Mouse (Mus musculus): ENCODE data around the gene Pltp. TPM values are rescaled to one million over a fixed set of nuclear protein-coding genes. Genes with fewer than 3 reads are reported as not detected.
"Not testable (repeated sequence)": the region's sequence is repeated elsewhere in the genome, so short reads cannot be mapped to it uniquely, and the experiment has no call there.

Gene Pltp
- total RNA-seq, 2 experiments from 2014 or later = 40.3 to 46.3 TPM

DNA sequence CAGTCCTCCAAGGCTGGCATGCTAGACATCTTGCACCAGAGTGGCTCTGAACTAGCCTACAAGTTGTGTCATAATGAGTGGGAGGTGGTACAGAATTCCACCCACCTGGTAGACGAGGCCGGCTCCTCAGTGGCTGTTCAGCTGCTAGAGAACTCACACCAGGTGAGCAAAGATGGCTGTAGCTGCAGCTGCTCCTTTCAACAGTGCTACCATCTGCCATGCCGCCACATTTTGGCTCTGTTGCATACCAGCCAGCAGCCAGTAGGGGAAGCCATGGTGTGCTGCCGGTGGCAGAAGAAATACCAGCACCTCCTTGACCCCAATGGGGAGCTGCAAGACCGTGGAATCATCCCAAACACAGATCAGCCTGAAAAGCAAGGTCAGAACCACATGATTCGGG lies 36.5 kb downstream of the Pltp start:
- DNase-seq = no peak
- intact Hi-C loops (cut with DNase I) = no loop called here

- intact Hi-C loops (cut with DNase I) = no loop called here
- DNase-seq = no peak
Measured at GRCm38 (mm10) chr2:164817703-164818102, 39.8 kb downstream of the Pltp start.

DNA sequence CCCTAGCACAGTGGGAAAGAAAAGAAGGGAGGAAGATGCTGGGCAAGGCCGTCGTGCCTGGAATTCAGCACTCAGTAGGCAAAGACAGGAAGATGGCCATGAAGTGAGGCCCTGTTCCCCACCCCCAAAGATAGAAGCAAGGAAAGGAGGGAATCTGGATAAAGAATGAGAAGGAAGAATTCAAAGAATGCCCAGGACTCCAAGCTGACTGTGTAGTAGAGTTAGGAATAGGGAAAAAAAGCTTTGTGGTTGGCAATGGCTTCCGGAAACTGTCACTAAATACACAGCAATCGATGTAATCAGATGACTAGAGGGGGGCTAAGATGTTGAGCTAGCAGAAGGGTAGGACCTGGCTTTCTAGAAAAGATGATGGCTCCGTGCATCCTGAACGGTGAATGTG lies 40.3 kb downstream of the Pltp start:
- no peak for DNase-seq
- intact Hi-C loops (cut with DNase I) = no loop called here

- intact Hi-C loops (cut with DNase I) = no loop called here
- no peak for DNase-seq
Measured at GRCm38 (mm10) chr2:164815821-164816220, 41.7 kb downstream of the Pltp start.

DNA sequence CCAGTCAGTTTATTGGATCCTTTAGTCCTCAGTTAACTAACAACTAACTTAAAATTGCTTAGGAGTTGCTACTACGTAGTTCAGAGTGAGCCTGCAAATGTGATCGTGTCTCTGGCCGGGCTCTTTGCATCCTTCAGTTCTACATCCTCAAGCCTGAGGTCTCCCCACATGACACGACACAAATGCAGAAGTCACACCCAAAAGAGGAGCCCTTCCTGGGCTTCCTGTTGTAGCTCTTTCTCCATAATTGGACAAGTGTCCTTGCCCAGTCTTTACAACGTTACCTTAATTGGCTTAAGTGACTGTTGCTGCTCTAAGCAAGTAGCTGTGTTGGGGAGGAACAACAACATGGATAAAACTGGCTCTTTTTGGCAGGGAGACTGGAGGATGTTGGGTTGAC lies 42.2 kb downstream of the Pltp start:
- intact Hi-C loops (cut with DNase I) = no loop called here

GRCm38 (mm10) chr2:164813557-164813956 lies 44.0 kb downstream of the Pltp start:
- intact Hi-C loops (cut with DNase I) = no loop called here
- no peak for DNase-seq

More for the DNA sequence above, 42.2 kb downstream of the Pltp start:
- DNase-seq = no peak

GRCm38 (mm10) chr2:164806614-164807013 lies 50.9 kb downstream of the Pltp start:
- DNase-seq = no peak
- intact Hi-C loops (cut with DNase I) = no loop called here

- DNase-seq = no peak
- intact Hi-C loops (cut with DNase I) = loop anchor here (1.0 kb wide), 1 partner anchor 18 kb away; no protein-coding TSS in a partner anchor
Measured at GRCm38 (mm10) chr2:164805332-164805718, 52.2 kb downstream of the Pltp start.

- intact Hi-C loops (cut with DNase I) = loop anchor here (1.0 kb wide), 1 partner anchor 19 kb away; no protein-coding TSS in a partner anchor
- peak; percentile 99 for DNase-seq
Measured at GRCm38 (mm10) chr2:164804533-164805331, 52.8 kb downstream of the Pltp start, which contains the start of the genes Acot8 and Zswim3. Gene Acot8 (minus strand): TSS chr2:164804882. Gene Zswim3 (plus strand): TSS chr2:164805098.

- intact Hi-C loops (cut with DNase I) = no loop called here
- DNase-seq = no peak
Measured at GRCm38 (mm10) chr2:164803921-164804313, 53.6 kb downstream of the Pltp start.

GRCm38 (mm10) chr2:164803201-164803920 lies 54.1 kb downstream of the Pltp start:
- DNase-seq = no peak
- intact Hi-C loops (cut with DNase I) = no loop called here

DNA sequence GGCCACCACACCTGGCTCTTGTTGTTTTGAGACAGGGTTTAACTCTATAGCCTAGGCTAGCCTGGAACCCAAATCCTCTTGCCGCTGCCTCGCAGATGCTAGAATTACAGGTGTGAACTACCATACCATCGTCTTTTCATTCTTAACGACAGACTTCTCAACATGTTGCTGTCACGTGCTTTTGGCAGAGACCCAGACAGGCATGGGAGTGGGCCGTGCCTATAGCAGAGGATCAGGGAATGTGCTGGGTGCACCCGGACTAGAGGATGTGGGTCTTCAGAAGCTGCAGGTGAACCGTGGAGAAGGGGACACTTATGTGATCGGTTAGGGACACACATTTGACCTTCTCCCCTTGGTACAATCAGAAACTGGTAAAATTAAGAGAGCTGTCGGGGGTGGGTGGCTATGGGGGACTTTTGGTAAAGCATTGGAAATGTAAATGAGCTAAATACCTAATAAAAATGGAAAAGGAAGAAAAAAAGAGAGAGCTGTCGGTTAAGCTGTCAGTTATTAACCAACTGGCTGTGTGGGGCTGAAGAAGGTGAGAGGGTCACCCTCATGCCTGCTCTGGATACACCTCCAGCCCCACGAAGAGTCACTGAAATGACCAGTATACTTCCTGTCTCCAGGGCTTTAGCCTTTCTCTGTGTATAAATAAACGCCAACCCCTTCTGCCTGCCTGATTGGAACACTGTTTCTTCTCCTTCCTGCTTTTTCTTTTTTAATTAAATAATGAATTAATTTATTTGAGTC lies 57.1 kb downstream of the Pltp start:
- DNase-seq = no peak
- intact Hi-C loops (cut with DNase I) = no loop called here

- DNase-seq = not testable (repeated sequence)
- intact Hi-C loops (cut with DNase I) = loop anchor here (5.0 kb wide), 1 partner anchor 116 kb away; no protein-coding TSS in a partner anchor
Measured at GRCm38 (mm10) chr2:164798554-164798953, 59.0 kb downstream of the Pltp start.

GRCm38 (mm10) chr2:164795868-164796267 lies 61.6 kb downstream of the Pltp start:
- intact Hi-C loops (cut with DNase I) = loop anchor here (2.0 to 5.0 kb wide), 2 partner anchors 114 to 203 kb away; partner anchors contain the start of gene Eppin
- no peak for DNase-seq

GRCm38 (mm10) chr2:164794293-164794692 lies 63.2 kb downstream of the Pltp start:
- DNase-seq = peak; percentile 77 to 79
- intact Hi-C loops (cut with DNase I) = no loop called here

DNA sequence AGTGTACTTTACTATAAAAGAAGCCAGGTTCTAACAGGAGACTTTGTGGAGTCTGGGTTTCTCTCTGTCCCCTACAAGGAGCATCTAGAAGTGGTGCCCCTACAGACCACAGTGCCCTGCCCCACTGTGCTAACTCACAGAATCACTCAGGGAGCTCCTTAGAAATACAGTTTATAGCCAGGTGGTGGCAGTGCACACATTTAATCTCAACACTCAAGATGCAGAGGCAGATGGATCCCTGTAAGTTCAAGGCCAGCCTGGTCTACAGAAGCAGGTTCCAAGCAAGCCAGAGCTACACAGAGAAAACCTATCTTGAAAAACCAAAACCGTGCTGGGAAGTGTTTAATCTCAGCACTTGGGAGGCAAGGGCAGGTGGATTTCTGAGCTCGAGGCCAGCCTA lies 63.7 kb downstream of the Pltp start:
- DNase-seq = no peak

GRCm38 (mm10) chr2:164793236-164793635 lies 64.3 kb downstream of the Pltp start:
- peak; percentile 45 to 56 for DNase-seq
- intact Hi-C loops (cut with DNase I) = no loop called here

More for the DNA sequence above, 63.7 kb downstream of the Pltp start:
- intact Hi-C loops (cut with DNase I) = no loop called here

DNA sequence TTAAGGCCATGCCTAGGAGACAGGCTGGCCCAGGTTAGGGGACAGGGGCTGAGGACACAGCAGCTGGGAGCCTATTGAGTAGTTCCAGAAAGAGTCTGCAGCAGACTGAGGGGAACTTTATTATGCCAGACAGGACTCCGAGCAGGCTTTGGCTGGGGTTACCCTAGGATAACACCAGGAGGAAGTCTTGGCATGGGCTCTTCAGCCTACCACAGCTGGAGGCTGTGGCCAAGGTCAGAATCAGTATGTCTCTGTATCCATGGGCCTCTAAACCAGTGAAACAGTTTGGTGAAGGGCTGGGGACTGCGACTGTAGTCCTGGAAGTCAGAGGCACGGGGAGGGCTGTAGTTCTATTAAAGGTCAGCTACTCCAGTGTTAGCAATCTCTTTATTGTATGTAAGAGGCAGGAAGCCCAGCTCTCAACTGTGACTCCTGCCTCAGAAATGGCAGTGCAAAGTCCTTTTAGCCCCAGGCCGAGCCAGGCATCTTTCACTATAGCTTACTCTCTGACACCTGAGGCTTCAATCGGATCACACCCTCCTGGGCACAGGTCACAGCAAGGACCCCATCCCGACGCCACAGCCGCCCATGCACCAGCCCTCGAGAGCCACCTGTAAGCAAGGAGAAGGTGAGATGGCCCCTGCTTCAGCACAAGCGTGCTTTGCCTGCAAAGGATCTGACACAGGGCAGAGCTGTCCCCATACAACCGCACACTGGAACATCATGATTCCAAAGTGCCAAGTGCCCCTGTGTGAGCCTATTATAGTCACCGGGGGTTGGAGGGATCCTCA lies 64.9 kb downstream of the Pltp start:
- intact Hi-C loops (cut with DNase I) = no loop called here
- DNase-seq = no peak

DNA sequence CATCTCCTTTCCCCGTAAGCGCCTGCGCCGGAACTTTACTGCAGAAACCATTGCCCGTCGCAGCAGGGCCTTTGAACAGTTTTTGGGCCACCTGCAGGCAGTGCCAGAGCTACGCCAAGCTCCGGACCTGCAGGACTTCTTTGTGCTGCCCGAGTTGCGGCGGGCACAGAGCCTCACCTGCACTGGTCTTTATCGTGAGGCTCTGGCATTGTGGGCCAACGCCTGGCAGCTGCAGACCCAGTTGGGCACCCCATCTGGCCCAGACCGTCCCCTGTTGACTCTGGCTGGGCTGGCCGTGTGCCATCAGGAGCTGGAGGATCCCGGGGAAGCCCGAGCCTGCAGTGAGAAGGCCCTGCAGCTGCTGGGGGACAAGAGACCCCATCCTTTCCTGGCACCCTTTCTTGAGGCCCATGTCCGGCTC lies 65.7 kb downstream of the Pltp start:
- intact Hi-C loops (cut with DNase I) = no loop called here
- no peak for DNase-seq

- intact Hi-C loops (cut with DNase I) = no loop called here
- DNase-seq = no peak
Measured at GRCm38 (mm10) chr2:164790451-164790850, 67.1 kb downstream of the Pltp start.

All from heart, postnatal 36 days (tissue).